Mouse (Mus musculus): Measurements from ENCODE around the gene Jag2. TPM values are rescaled to one million over a fixed set of nuclear protein-coding genes. Genes with fewer than 3 reads are reported as not detected.
A peak's percentile ranks its signal among the peaks of the same experiment; 100 is the strongest.

Gene Jag2
- total RNA-seq, 2 experiments from 2014 or later = not detected

- ATAC-seq (replicated peaks; ENCODE audit: low FRiP score, poor library complexity, severe bottlenecking) = no peak
Observed at GRCm38 (mm10) chr12:112874199-112874598, 55.4 kb downstream of the Jag2 start.

DNA sequence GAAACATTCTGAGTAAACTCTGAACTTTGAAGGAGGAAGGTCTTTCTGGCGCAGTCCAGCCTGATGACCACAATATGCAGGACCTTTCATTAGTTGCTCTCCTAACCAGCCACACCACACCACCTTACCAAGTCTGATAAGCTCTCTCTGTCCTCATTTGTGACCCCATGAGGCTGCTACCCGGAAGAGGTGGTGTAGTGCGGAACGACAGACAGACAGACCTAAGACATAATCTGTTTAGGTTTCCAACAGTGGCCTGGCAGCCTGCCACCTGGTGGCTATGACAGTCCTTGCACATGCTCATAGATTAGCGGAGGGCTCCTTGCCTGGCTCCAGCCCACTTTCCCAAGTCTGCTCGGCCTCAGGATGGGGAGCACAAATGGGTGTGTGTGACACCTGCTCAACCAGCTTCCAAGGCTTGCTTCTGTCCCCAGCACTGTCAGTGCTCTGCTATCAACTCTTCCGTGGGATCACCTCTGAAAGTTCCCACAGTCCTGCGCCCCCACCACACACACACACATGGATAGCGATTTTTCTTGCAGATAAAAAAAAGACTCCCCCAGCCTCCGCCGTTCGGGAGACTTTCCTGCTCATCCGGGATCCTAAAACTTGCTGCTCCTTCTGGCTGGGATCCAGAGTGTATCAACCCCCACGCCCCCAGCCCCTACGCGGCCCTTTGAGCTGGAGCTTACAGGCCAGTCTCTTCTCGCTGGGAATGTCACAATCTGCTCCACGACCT is 56.0 kb downstream of the Jag2 start:
- peak; percentile 62; the same call in 1 of the 2 replicates for ATAC-seq (replicated peaks; ENCODE audit: low FRiP score, poor library complexity, severe bottlenecking)

DNA sequence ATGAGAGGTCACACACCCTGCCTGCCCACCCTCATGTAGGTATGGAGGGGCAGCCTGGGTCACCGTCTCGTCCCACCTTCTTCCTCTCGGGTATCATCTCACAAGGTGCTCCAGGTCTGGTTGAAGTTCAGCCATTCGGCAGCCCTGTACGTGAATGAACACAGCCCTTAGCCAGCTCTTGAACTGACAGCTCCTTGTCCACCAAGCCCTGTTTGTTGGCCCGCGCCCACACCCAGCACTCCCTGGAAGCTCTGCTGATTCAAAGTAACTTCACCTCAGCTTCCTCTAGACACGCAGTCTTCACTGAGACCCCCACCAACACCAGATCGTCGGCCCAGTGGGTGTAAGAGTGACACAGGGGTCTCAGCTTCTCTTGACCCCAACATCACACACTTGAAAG is 56.6 kb downstream of the Jag2 start:
- ATAC-seq (replicated peaks; ENCODE audit: low FRiP score, poor library complexity, severe bottlenecking) = no peak

DNA sequence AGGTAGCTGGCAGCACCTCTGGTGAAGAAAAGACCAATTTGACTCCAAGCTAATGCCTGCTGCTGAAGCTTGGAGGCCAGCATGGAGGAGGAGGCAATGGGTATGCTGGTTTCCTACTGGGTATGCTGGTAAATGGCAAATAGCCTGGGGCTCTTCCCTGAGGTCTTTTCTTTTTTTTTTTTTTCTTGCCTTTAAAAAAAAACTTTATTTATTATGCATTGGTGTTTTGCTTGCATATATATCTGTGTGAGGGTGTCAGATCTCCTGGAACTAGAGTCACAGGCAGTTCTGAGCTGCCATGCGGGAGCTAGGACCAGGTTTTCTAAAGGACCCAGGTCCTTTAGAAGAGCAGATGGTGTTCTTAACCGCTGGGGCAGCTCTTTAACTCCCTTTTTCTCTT is 58.3 kb downstream of the Jag2 start:
- no peak for ATAC-seq (replicated peaks; ENCODE audit: low FRiP score, poor library complexity, severe bottlenecking)

DNA sequence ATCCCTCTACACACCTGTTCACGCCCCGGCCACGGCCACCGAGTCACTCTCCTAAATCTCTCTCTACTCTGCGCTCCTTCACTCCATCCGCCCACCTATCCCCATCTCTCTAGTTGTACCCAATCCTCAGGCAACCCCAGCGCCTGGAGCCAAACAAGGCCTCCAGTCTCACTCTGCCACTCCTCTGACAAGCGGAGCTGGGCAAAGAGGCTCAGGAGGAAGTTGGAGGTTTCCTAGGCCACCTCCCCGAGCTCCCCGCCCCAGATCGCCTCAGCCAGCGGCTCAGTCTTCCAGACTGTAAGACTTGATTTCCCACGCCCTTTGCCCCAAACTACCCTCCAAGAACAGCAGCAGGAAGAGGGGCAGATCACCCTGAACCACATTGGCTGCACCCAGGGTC is 58.8 kb downstream of the Jag2 start:
- no peak for ATAC-seq (replicated peaks; ENCODE audit: low FRiP score, poor library complexity, severe bottlenecking)

- ATAC-seq (replicated peaks; ENCODE audit: low FRiP score, poor library complexity, severe bottlenecking) = no peak
Observed at GRCm38 (mm10) chr12:112869783-112870204, 59.8 kb downstream of the Jag2 start.

DNA sequence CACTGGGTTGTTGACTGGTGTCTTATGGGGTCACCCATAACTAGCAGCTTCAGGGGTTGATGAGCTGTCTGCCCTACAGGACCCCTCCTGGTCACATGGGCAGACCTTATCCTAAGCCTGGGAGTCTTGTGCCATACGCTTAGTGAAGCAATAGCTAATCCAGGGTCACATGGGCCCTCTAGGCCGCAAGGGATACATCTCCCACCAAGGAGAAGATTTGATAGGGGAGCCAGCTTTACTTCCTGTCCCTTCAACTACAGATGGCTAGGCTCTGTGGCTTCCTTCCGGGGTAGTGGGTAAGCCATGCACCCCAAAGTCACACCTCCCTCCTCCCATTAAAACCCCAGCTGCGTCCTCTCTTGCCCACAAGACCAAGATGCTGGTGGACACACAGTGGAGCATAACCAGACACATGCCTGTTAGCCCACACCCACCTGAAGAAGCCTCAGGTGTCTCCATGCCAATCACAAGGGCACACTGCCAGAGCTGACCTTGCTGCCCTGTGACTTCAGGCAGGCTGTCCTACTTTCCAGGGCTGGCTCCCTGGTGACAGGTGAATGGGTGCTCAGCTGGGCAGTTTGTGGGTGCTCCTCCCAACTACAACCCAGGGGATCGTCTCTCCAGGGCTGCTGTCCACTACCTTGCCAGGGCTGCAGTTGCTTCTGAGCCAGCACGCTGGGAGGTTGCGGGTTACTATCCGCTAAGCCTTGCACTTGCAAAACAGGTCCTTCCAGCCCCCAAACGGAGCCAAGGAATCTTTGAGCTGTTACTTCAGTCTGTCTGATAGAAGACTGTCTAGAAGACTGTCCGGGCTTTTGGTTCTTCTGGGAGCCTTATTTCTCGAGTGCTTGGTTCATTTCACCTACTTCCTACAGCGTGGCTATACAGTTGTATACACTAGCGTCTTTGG is 61.1 kb downstream of the Jag2 start, which contains the start of gene Gpr132:
Gpr132 (minus strand) TSS at position 51 of the 910 bp plus-strand sequence.
- ATAC-seq (replicated peaks; ENCODE audit: low FRiP score, poor library complexity, severe bottlenecking) = no peak

GRCm38 (mm10) chr12:112867106-112867674 is 62.4 kb downstream of the Jag2 start:
- ATAC-seq (replicated peaks; ENCODE audit: low FRiP score, poor library complexity, severe bottlenecking) = no peak

- ATAC-seq (replicated peaks; ENCODE audit: low FRiP score, poor library complexity, severe bottlenecking) = no peak
Observed at GRCm38 (mm10) chr12:112866467-112867080, 63.0 kb downstream of the Jag2 start.

DNA sequence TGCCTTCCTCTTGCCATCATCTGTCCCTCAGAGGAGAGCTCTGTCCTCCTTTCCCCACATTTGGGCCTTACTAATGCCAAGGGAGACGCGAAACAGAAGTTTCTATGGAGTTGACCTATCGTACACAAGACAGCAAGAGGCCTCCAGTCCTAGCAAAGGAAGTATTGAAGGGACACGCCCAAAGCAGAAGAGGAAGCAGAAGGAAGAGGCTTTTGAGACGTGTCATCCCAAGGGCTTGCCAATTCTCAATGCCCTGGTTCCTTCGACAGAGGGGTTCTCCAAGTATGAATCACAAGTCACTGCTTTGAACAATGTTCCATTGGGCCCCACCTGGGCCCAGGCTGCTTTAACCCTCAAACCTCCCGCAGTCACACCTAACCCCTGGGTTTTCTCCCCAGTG is 64.8 kb downstream of the Jag2 start:
- ATAC-seq (replicated peaks; ENCODE audit: low FRiP score, poor library complexity, severe bottlenecking) = no peak

DNA sequence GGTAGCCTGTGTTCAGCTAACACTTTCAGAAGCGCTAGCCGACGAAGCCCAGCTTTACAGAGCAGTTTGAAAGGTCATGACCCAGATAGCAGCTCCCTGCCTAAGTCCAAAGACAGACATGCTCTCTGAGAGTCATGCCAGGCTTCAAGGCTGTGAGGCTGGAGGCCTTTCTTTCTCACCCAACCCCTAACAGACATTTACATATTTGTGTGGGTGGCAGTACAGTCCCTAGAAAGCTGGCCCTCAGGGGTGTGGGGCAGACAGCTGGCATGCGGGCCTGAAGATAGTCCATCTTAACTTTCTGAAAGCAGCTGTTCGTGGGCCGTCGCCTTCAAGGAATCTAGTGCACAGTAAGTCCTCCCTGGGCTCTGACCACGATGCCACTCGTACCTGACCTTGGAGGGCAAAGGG is 67.7 kb downstream of the Jag2 start:
- ATAC-seq (replicated peaks; ENCODE audit: low FRiP score, poor library complexity, severe bottlenecking) = no peak

DNA sequence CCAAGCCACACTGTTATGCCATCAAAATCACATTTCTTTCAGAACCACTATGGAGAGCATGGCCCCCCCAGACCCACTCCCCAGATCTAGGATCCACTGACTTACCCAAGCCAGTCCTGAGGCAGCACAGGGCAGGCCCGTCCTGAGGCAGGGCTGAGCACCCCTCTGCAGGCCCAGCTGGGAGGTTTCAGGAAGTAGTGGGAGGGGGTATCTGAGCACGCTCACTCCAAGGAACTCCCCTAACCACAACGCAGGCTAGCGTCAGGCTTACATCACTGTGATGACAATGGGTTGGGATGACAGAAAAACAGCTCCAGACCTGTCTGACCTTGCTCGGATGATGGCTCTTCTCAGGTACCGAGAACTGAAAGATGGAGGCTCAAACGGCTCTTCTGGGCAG is 68.8 kb downstream of the Jag2 start:
- ATAC-seq (replicated peaks; ENCODE audit: low FRiP score, poor library complexity, severe bottlenecking) = no peak

DNA sequence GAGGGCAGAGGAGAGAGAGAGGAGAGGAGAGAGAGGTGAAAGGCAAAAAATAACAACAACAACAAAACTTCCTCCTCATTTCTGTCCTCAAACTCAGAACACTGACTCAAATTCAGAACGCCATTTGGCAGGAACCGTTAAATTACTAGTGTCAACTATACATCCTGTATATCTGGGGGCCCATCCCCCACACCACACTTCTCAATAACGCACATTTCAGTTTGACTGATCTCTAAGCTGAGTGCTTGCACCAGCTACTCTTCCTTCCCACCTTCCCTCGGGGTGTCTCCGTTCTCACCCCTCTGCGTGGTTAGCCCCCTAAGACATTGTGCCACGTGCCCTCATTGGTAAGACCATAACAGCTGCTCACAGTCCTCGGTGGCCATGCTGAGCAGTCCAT is 69.6 kb downstream of the Jag2 start:
- no peak for ATAC-seq (replicated peaks; ENCODE audit: low FRiP score, poor library complexity, severe bottlenecking)

DNA sequence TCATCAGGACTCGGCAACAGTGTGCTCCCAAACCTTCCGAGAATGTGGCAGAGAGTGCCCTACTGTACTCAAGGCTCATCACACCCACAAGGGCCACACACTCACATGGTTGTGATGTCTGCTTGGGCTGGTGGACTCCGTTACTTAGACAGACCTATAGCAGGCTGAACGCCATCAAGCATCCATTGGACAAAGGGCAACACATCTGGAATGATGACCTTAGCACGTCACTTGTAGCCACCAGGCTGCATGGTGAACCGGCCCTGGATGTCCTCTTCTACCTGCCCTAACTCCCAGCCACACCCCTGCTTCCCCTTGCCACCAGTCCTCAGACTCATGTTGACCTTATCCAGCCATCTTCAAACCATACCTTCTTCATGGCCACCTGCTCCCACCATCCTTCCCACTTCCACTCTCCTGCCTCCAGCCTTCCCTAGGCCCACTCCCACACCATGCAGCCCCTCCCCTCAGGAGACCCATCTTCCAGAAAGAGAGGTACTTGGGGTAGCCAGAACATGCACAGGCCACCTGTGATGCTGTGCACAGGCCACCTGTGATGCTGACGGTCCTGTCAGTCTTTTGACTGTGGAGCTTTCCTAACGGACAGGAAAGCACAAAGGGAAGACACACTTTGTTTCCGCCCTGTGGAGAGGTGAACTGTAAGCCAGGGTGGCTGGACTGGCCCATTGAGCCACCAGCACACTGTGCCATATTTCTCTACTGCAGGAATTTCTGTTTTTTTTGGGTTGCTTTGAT is 70.8 kb downstream of the Jag2 start:
- no peak for ATAC-seq (replicated peaks; ENCODE audit: low FRiP score, poor library complexity, severe bottlenecking)

Other genes with a start within 250 kb of the Jag2 start
- not detected in 2 replicates for gene Cep170b, start 209.3 kb downstream of the Jag2 start, total RNA-seq (2015; ENCODE audit: low replicate concordance)
- 0.51 TPM in 1 of 2 replicates, not detected in the other for gene Cep170b, start 209.3 kb downstream of the Jag2 start, total RNA-seq (2017; ENCODE audit: low replicate concordance)
- gene Pld4, start 169.1 kb downstream of the Jag2 start, total RNA-seq (2015; ENCODE audit: low replicate concordance) = 31.9 and 42.8 TPM in 2 replicates
- gene Pld4, start 169.1 kb downstream of the Jag2 start, total RNA-seq (2017; ENCODE audit: low replicate concordance) = 14.6 and 26.6 TPM in 2 replicates
- gene Ahnak2, start 127.1 kb downstream of the Jag2 start, total RNA-seq (2015; ENCODE audit: low replicate concordance) = not detected in 2 replicates
- gene Ahnak2, start 127.1 kb downstream of the Jag2 start, total RNA-seq (2017; ENCODE audit: low replicate concordance) = 0.09 TPM in 1 of 2 replicates, not detected in the other
- gene Clba1, start 120.8 kb downstream of the Jag2 start, total RNA-seq (2015; ENCODE audit: low replicate concordance) = not detected in 2 replicates
- gene Clba1, start 120.8 kb downstream of the Jag2 start, total RNA-seq (2017; ENCODE audit: low replicate concordance) = 0.42 TPM in 1 of 2 replicates, not detected in the other
- 28.8 and 35.5 TPM in 2 replicates for gene Cdca4, start 100.4 kb downstream of the Jag2 start, total RNA-seq (2015; ENCODE audit: low replicate concordance)
- 22.1 and 29.7 TPM in 2 replicates for gene Cdca4, start 100.4 kb downstream of the Jag2 start, total RNA-seq (2017; ENCODE audit: low replicate concordance)
- gene Gpr132, start 61.5 kb downstream of the Jag2 start, total RNA-seq (2015; ENCODE audit: low replicate concordance) = 1.9 and 2.3 TPM in 2 replicates
- gene Gpr132, start 61.5 kb downstream of the Jag2 start, total RNA-seq (2017; ENCODE audit: low replicate concordance) = 1.1 and 2.1 TPM in 2 replicates
- 2.7 TPM in 1 of 2 replicates, not detected in the other for gene Nudt14, start 12.3 kb upstream of the Jag2 start, total RNA-seq (2015; ENCODE audit: low replicate concordance)
- 1.1 TPM in 1 of 2 replicates, not detected in the other for gene Nudt14, start 12.3 kb upstream of the Jag2 start, total RNA-seq (2017; ENCODE audit: low replicate concordance)
- gene Btbd6, start 46.7 kb upstream of the Jag2 start, total RNA-seq (2015; ENCODE audit: low replicate concordance) = 2.3 TPM in 1 of 2 replicates, not detected in the other
- 1.9 and 2.9 TPM in 2 replicates for gene Btbd6, start 46.7 kb upstream of the Jag2 start, total RNA-seq (2017; ENCODE audit: low replicate concordance)
- gene Brf1, start 70.9 kb upstream of the Jag2 start, total RNA-seq (2015; ENCODE audit: low replicate concordance) = 14.6 and 20.9 TPM in 2 replicates
- 35.9 and 52.0 TPM in 2 replicates for gene Brf1, start 70.9 kb upstream of the Jag2 start, total RNA-seq (2017; ENCODE audit: low replicate concordance)
- gene Pacs2, start 84.7 kb upstream of the Jag2 start, total RNA-seq (2015; ENCODE audit: low replicate concordance) = 10.7 and 18.3 TPM in 2 replicates
- gene Pacs2, start 84.7 kb upstream of the Jag2 start, total RNA-seq (2017; ENCODE audit: low replicate concordance) = 12.7 and 14.5 TPM in 2 replicates
- gene Tex22, start 144.7 kb upstream of the Jag2 start, total RNA-seq (2015; ENCODE audit: low replicate concordance) = not detected in 2 replicates
- 0.42 TPM in 1 of 2 replicates, not detected in the other for gene Tex22, start 144.7 kb upstream of the Jag2 start, total RNA-seq (2017; ENCODE audit: low replicate concordance)
- gene Mta1, start 168.5 kb upstream of the Jag2 start, total RNA-seq (2015; ENCODE audit: low replicate concordance) = 14.8 and 15.0 TPM in 2 replicates
- 8.5 and 13.6 TPM in 2 replicates for gene Mta1, start 168.5 kb upstream of the Jag2 start, total RNA-seq (2017; ENCODE audit: low replicate concordance)
- gene Crip2, start 210.5 kb upstream of the Jag2 start, total RNA-seq (2015; ENCODE audit: low replicate concordance) = 6.9 and 9.0 TPM in 2 replicates
- gene Crip2, start 210.5 kb upstream of the Jag2 start, total RNA-seq (2017; ENCODE audit: low replicate concordance) = 3.6 and 3.9 TPM in 2 replicates
- gene Crip1, start 216.5 kb upstream of the Jag2 start, total RNA-seq (2015; ENCODE audit: low replicate concordance) = 111 and 139 TPM in 2 replicates
- 75.3 and 179 TPM in 2 replicates for gene Crip1, start 216.5 kb upstream of the Jag2 start, total RNA-seq (2017; ENCODE audit: low replicate concordance)
- 1.0 and 1.9 TPM in 2 replicates for gene Tedc1, start 226.6 kb upstream of the Jag2 start, total RNA-seq (2015; ENCODE audit: low replicate concordance)
- gene Tedc1, start 226.6 kb upstream of the Jag2 start, total RNA-seq (2017; ENCODE audit: low replicate concordance) = 7.5 and 8.2 TPM in 2 replicates

Data from erythroblast, adult 5-6 weeks (primary cell).